Mouse (Mus musculus) thymus, adult 2 months (tissue): Measurements from ENCODE around the gene Fasl.

Experiments
- CTCF ChIP-seq: fragments of 200-500 bp; IDR thresholded peaks from 2 replicates; pipeline ENCODE4 v1.5.1; 2012; ENCODE audit warnings: mild to moderate bottlenecking, control low read depth, low read length, moderate library complexity, borderline replicate concordance; ENCODE audit not compliant: control insufficient read depth, poor library complexity, insufficient read depth; ENCODE audit errors: extremely low read depth
- POLR2A ChIP-seq: fragments of 200-500 bp; IDR thresholded peaks from 2 replicates; pipeline ENCODE4 v1.6.1; 2012; ENCODE audit warnings: mild to moderate bottlenecking, low read length, control low read depth, moderate library complexity; ENCODE audit not compliant: control insufficient read depth, poor library complexity, insufficient read depth; ENCODE audit errors: extremely low read depth

DNA sequence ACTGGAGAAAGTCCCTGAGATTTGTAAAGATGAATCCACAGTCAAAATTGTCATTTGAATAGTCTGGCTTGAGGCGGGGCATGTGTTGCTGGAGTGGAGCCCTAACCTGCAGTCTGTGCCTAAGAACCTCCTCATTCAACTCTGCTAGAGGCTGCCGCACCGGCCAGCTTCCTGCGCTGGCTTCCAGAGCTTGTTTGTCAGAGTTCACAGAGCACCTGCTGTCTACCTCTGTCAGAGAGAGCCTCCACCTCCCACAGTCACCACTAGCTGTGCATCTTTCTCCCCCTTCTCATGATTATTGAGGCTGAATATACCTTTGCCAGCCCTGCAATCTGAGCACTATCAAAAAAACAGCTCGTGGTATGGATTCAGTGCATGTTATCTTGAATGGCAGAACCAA lies 22.4 kb downstream of the Fasl start:
- TF ChIP-seq CTCF (no peak), POLR2A (no peak)
